Mouse (Mus musculus): ENCODE results near the gene Syngr3.

GRCm38 (mm10) chr17:24676187-24676586 is 13.6 kb downstream of the Syngr3 start:
- peak; percentile 46; the same call in 1 of the 2 replicates for TF ChIP-seq CTCF (IDR thresholded peaks at IDR 0.05; ENCODE audit: control insufficient read depth, insufficient read depth, insufficient replicate concordance, low read depth, low read length)
- TF ChIP-seq POLR2A (IDR thresholded peaks at IDR 0.05; ENCODE audit: control insufficient read depth, low read depth, low read length), result no peak

Data from testis, adult 2 months (tissue).